Mouse (Mus musculus) CD4-positive, CD25-positive, alpha-beta regulatory T cell, adult 2 months (primary cell): ENCODE results near the gene Actr1a.

Experiments
- DNase-seq: peaks from one replicate; pipeline ENCODE4 v3.0.0-alpha.2; 2012; ENCODE audit warnings: low read depth, low spot score

The Actr1a gene

DNA sequence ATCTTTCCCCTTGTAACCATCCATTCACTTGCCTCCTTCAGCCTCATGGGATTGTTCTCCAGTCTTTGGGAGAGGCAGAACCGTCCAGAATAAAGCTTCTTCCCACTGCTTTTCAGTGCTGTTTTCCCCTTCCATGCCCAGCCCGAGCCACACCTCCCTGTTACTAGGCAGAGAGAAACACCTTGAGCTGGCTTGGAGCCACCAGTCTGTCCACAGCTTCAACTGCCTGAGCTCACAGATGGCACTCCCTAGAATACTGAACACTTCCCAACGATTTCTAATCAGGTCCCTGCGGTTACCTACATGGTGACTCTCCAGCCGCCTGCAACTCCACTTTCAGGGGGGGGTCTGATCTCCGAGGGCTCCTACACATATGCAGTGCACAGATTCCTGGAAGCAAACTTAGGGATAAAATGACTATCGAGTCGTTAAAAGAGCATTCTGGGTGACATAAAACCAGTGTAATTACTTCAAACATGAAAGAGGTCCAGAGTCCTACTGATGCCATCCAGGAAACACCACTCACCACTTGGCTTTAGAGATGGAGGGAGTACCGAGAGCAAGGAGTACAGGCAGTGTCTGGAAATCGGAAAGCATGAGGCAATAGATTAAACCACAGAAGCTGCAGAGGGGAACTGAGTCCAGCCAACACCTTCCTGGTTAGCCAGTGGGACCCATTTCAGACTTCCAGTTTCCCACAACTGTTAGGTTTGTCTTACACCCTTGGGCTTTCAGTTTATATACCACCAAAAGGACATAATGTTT is 45.2 kb downstream of the Actr1a start, which contains the start of gene 2310034G01Rik:
TSS of gene 2310034G01Rik (minus strand) at position 135 of the 765 bp plus-strand sequence.
- DNase-seq, result no peak

DNA sequence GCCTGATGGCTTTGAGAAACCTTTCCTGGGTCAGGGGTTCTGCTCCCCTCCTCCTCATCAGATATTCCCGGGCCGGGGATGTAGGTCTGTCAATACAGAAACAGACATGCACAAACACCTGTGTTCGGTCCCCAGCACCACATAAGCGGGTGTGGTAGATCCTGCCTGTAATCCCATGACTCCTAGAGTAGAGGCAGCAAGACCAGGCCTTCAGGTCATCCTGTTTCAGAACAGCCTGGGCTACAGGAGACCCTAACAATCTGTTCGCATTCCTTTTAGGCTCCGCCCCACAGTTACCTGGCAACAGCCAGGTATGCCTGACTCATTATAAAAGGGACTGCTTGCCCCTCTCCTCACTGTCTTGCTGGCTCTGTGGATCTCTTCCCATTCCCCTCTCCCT is 46.0 kb downstream of the Actr1a start:
- no peak for DNase-seq

DNA sequence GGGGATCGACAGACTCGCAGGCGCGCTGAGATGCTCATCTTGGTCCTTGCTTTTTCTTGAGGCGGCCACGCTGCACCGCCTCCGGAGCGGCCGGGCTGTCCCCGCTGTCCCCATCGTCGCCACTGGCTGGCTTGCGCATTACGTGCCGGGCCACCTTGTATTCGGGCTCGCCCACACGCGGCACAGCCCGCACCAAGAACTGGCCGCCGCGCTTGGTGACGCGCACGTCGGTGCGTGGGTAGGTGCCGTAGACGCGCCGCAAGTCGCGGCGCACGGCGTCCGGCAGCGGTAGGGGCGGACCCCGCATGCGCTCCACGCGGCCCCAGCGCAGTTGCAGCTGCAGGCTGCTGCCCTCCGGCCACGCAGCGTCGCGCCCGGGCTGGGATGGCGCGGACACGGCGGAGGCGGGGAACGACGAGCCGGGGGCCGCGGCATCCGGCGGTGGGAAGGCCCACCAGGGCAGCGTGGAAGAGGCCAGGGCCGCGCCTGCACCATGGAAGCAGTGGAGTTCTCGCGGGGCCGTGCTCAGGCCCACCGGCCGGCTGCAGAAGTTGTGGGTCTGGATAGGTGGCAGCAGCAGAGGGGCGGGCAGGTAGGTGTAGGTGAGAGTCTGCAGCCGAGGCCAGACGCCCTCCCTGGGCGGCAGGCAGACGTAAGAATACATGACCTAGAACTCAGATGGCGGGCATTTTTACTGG is 46.6 kb downstream of the Actr1a start:
- DNase-seq, result peak; percentile 88

DNA sequence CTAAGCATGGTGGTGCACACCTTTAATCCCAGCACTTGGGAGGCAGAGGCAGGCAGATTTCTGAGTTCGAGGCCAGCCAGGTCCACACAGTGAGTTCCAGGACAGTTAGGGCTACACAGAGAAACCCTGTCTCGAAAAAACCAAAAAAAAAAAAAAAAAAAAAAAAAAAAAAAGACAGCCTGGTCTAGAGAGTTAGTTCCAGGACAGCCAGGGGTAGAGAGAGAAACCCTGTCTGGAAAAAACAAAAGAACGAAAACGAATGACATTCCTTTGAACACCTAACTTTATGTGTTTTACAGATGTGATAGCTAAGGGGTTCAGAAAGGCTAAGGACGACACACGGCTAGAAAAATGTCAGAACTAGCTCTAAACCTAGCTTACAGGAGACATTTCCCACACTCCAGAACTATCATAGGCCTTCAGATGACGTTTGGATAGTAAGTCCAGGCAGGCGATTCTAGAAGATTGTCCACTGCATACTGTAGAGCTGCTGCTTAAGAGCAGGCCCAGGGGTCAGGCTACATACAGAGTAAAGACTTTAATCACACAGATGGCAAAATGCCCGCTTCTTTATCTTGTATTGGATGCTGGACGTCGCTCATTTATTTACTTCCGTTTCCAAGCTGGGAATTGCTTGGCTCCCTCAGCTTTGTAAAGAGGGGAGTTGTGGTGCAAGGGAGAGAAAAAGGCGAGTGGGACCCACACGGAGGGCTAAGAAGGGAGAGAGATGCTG is 47.4 kb downstream of the Actr1a start:
- DNase-seq, result no peak

DNA sequence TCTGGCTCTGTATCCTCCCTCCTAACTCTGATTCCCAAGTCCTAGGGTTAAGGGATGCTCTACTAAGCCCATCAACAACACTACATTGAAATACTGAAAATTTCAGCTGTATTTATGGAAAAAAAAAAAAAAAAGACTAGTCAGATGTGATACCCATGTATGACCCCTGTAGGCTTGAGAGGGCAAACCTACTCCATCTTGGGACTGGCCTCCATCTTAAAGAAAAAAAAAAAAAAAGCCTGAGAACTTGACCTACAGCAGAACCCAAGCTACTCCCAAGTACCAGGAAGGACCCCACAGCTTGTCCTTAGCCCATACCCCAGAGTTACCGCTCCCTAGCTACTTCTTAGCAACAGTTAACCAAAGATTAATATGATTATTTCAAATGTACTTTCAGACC is 48.4 kb downstream of the Actr1a start:
- no peak for DNase-seq

DNA sequence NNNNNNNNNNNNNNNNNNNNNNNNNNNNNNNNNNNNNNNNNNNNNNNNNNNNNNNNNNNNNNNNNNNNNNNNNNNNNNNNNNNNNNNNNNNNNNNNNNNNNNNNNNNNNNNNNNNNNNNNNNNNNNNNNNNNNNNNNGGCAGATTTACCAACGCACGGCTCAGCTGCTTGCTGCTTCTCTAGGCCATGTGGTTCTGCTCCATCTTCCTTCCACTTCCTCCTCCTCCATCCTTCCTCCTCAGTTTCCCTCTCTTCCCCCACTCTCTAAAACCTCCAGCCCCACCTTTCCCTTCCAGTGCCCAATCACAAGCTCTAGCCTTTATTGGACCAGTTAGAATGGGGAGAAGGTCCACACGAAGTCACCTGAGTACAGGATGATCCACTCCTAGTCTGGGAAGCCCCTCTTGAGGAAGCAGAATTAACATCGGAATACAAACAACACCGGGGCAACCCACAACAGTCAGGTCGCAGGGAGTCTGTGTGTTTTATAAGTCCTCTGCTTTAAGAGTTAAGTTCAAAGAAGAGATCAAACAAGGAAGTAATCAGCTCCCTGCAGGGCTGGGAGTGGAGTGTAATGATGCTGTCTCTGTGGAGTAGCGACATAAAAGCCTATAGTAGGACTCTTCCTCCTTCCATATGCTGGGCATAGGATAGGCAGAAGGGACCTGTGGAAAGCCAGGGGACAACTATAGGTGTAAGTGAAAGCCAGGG is 50.7 kb downstream of the Actr1a start:
- no peak for DNase-seq

DNA sequence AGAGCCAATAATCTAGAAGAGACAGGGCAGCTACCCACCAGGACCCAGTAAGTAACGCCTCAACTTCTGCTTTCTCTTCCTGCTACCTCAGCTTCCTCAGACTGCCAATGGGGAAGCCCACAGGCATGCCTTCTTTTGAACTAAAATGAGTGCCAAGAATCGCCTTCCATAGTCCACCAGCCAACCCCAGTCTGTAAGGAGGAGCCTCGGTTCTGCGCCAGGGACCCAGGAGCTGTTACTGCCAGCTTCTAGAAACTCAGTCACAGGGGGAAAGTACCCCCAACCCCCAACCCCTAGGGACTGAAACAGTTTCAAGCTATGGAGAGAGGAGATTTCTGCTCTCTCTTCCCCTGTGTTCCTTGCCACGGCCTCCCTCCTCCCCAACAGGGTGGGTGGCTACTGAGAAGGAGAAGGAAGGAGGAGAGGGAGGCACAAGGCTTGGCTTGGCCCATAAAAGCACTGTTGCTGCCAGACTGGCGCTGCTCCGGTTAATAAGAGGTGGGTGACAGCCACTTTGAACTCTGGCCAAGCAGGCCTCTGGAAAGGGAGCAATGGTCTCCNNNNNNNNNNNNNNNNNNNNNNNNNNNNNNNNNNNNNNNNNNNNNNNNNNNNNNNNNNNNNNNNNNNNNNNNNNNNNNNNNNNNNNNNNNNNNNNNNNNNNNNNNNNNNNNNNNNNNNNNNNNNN is 56.1 kb downstream of the Actr1a start:
- DNase-seq, result peak; percentile 27

DNA sequence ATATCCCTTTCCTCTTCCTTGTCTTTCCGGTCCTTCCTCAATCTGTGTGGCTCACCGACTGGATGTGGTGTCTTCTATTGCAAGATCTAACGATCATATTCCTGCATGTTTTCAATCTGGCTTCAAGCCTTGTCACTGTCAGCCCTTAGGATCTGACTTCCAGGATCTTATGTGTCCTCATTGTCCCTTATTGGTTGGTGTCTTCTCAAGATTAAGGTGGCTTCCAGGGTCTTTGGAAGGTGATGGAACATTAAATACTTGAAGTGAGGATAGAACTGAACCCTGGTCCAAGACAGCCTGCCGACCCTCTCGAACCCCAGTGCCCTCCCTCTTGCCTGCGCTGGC is 56.6 kb downstream of the Actr1a start:
- DNase-seq, result no peak

DNA sequence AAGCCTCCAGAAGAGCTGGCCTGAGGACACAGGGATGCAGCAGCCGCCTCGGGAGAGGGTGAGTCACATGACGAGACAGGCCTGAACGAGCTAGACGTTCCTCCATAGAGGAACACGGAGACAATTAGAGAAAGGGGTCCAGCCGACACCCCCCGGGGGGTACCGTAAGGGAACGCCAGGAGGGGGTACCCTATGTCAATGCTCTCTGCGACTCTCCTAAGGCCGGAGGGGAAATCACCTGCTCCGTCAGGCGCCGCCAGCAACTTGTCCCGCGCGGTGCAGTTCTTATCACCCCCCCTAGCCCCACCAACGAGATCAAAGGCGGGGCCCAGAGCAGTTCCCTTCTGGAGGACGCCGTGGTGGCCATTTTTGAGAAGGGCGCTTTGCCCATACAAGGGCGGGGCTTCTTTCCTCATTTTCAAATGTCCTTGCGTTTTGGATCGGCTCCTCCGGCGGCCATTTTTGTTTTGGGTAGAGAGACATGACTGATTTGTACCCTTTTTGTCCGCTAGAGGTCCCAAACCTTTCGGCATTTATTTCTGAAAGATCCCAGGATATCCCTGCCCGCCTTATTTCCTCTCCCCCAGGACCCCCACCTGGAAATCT is 57.1 kb downstream of the Actr1a start, which contains the start of gene Cuedc2:
TSS of gene Cuedc2 (minus strand) at position 372 of the 606 bp plus-strand sequence.
- peak; percentile 95 for DNase-seq

DNA sequence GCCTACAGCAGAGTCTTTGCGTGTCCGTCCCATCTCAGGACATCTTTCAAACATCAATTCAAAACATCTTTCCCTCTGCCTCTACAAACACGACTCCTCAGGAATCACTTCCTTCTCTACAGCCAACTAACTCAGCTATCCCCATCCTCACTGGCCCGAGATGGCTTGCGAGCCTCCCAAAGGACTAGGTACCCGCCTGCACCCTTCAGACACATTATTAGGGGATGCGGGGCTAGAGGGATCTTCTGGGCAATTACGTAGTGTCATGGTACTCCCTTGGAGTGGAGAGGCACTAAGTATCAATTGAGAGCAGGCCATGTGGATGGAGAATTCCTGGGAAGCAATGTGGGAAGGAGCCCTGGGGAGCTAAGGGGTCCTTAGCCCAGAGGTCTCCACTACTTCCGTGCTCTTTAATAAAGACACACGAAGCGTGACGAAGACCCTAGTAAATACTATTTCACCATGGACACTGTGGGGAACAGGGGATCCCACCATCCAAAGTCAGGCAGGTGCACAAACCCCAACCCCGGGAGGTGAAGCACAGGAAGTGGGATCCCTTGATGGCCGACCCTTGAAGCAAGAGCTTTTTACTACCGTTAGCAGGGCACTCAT is 57.7 kb downstream of the Actr1a start:
- DNase-seq, result no peak

DNA sequence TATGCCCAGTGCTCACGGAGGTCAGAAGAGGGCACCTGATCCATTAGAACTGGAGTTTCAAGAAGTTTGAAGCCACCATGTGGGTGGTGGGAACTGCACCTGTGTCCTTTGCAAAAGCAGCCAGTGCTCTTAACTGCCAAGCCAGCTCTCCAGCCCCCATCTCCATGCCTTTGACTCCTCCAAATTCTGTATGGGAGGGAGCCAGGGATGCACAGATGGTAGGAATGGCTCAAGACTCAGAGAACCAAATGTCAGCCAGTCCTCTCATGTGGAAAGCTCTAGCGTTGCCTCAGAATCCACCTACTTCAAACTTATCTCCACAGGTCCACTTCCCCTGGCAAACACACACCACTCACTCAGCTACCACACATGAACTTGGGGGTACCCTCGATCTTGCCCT is 61.6 kb downstream of the Actr1a start:
- DNase-seq, result no peak

DNA sequence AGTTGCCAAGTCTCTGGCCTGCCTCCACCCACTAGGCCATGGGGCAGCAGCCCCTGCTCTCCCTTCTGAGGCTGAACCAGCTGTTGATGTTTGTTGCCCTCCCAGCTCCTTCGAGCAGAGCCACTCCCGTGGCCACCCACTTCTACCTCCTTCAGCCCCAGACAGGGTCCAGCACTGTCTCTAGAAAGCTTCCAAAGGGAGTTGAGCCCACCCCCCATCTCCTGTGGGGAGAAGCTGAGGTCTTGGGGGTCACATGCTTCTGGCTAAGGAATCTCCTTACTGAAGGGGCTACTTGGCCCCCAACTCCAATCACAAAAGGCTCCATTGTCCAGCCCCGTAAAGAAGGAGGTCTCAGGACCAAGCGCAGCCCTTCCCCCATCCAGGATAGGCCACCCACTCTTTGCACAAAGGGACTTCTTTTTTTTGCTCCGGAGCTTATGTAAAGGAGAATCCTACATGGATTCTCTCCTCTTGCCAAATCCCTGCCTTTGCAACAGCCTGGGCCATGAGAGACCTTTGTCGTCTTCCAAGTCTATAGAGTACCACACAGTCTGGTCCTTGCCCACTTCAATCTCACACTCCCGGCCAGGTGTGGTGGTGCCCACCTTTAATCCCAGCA is 62.7 kb downstream of the Actr1a start:
- DNase-seq, result no peak

DNA sequence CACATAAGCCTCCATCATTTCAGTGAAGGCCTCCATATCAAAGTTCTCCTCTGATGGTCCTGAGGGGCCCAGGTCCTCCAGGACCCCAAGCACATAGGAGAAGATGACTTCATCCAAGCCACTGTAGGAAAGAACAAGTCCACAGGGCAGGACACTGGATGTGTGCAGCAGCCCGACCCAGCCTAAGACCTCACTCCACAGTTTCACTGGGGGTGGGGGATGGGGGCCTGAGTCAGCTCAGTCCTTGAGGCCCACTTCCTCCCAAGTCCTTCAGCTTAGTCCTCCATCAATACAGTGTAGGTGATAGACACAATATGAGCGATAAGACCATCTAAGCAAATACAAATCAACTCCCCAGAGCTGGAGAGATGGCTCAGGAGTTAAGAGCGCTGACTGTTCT is 63.6 kb downstream of the Actr1a start:
- DNase-seq, result no peak

DNA sequence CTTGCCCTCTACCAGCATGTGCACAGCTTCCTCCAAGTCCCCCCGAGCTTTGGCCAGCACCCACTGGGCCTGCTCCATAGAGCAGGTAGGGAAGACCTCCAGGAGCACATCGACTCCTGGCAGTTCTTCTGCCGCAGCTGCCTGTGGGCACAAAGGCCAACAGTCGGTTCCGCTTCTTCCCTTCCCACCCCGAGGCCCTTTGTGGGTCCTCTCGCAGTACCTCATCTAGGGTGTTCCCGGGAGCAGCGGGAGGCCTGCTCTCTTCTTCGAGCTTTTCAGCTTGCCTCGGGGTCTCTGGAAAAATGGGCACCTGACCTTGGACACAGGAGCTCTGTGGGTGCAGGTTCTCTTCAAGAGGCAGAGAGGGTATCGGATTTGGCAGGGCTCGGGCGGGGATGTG is 64.2 kb downstream of the Actr1a start:
- DNase-seq, result no peak

DNA sequence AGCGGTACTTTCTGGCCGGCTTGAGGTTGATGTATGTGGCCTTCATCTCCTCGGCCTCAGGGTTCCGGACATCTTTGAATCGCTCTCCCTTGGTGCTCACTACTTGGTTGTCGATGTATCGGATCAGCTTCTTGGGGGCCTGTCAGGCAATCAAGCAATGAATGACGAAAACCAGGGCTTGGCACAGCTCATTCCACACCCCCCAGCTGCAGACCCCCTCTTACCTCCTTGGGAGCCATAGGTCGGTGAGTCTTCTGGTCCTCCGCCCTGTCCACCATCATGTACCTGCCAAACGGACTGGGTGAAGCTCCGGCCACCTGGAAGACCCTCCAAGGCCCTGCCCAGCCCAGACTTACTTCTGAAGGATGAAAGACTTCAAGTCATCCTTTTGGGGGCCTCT is 64.9 kb downstream of the Actr1a start:
- DNase-seq, result no peak

DNA sequence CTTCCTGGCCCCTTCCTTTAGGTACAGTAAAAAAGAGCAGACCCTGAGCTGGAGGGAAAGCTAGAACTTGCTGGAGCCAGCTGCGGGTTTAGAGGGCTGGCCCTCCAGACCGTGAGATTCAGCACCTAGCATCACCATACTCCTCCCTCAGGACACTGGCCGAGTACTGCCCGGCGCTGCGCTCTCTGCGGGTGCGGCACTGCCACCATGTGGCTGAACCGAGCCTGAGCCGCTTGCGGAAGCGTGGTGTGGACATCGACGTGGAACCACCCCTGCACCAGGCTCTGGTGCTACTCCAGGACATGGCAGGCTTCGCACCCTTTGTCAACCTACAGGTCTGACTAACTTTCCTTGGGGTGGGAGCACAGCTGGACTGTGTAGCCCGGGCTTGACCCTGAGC is 65.6 kb downstream of the Actr1a start:
- DNase-seq, result peak; percentile 71

DNA sequence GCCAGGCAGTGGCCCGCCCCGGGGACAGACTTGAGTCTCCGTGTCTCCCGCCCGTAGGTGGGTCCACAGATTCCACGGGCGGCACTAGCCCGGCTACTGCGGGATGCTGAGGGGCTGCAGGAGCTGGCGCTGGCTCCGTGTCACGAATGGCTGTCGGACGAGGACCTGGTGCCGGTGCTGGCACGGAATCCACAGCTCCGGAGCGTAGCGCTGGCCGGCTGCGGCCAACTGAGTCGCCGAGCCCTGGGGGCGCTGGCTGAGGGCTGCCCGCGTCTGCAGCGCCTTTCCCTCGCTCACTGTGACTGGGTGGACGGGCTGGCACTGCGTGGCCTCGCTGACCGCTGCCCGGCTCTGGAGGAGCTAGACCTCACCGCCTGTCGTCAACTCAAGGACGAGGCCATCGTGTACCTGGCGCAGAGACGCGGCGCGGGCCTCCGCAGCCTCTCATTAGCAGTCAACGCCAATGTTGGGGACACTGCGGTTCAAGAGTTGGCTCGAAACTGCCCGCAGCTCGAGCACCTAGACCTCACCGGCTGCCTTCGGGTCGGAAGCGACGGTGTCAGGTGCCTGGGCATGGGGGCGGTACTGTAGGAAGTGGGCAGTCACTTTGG is 66.4 kb downstream of the Actr1a start:
- peak; percentile 51 for DNase-seq

DNA sequence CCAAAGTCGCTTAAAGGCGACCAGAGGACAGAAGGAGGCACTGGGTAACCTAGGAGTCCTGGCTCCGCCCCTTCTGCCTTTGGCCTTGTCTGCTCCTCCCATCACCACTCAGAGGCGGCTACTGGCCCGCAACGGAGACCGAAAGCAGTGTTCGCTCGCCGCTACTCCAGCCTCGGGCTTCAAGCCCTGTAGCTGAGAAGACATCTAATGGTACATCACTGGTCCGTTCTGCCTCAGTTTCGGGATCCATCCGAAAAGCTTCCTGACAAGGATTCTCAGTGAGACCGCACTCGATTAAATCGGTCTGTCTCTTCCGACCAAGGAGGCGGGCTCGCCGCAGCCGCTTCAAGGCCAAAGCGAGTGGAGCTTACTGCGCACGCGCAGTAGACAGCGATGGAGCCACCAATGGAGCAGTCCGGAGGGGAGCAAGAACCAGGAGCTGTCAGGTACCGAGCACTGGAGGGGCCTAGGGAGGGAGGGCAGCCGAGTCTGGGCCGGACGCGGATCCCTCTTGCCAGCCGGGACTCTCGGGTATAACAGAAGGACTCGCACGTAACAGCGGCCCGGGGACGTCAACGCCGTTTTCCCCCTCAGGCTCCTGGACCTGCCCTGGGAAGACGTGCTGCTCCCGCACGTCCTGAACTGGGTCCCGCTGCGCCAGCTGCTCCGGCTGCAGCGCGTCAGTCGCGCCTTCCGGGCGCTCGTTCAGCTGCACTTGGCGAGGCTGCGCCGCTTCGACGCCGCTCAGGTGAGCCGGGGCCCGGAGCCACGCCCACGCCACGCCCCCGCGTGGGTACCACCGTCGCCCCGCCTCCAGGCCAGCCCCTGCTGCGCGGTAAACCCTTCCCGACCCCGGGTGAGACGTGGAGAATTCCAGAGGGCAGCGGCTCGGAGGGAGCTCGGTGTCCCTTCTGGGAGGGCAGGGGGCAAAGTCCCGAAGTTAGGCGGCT is 67.2 kb downstream of the Actr1a start, which contains the start of gene Fbxl15:
TSS of gene Fbxl15 (plus strand) at position 104 of the 950 bp plus-strand sequence.
- DNase-seq, result peak; percentile 94
